Mouse (Mus musculus): ENCODE measurements at regions not wholly inside any gene's neighbourhood (a gene's known extent, or its start where the extent isn't known, plus 50 kb on each side); places are given as distances from the start of the nearest gene placed in this dataset.

- no peak for DNase-seq (ENCODE audit: low spot score)
These were observed 110.7 kb upstream of the Ptpn1 start for GRCm38 (mm10) chr2:167821186-167821585.

GRCm38 (mm10) chr2:167818799-167819198 lies 113.1 kb upstream of the Ptpn1 start:
- no peak for DNase-seq (ENCODE audit: low spot score)

DNA sequence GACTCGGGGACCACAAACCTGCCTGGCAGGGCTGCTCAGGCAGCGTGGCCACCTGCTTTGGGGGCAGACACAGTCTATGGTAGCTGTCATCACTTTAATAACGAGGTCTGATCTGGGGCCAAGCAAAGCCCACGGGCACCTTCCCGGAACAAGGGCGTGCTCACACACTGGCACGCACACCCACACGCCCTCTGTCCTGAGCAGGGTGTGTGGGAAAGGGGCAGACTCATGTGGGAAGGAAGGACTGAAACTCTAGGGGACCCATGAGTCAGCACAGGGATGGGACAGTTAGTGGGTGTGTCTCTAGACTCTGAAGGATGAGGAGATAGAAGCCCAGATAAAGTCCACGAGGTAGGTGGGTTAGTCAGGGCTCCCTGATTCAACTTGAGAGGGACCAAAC lies 114.8 kb upstream of the Ptpn1 start:
- no peak for DNase-seq (ENCODE audit: low spot score)

GRCm38 (mm10) chr2:167815123-167815522 lies 116.7 kb upstream of the Ptpn1 start:
- DNase-seq (ENCODE audit: low spot score): no peak

DNA sequence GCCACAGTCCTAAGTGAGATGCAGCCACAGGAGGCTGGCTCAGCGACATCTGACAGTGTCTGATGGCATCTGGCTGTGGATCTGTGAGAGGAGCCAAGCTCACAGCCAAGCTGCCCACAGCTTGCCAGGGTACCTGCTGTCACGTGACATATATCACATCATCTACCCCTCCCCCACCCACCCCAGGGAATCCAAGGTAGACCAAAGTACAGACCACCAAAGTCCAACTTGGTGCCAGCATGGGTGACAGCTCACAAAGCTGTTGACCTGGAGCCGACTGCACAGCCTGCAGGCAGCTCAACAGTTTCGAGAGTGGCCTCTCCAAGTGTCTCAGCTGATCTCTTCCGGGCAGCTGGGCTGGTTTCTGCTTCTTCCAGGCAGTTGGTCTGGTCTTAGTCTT lies 119.6 kb upstream of the Tmem189 start:
- no peak for DNase-seq (ENCODE audit: low spot score)

DNA sequence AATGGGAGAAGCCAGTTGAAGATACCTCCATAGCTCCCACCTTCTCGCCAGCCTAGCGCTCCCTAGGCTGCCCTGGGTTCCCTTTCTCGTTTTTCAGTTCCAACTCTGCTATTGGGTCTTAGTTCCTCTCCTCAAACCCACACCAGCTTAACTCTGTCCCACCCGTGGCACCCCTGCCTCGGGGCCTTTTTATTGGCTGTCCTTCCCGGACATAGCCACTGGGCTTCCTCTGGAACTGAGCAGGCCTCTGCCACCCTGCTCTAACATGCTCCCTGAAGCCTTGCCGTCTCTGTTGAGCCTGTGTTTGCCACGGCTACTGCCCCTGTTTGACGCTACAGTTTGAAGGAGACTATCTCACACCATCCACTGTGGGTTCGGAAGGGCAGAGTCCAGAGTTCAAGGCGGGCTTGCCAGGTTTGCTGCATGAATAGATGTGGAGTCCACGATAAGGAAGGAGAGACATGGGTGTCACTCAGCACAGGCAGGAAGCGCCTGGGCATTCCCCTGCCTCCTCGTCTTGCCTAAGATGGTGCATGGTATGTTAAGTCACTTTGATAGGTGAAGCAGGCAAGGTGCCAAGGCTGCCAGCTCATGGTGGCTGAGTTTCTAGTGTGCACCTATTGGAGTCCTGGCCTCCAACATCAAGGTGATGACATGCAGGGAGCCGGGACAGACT lies 116.1 kb upstream of the Tmem189 start:
- DNase-seq (ENCODE audit: low spot score): no peak

GRCm38 (mm10) chr2:167804493-167805227 lies 115.0 kb upstream of the Tmem189 start:
- no peak for DNase-seq (ENCODE audit: low spot score)

DNA sequence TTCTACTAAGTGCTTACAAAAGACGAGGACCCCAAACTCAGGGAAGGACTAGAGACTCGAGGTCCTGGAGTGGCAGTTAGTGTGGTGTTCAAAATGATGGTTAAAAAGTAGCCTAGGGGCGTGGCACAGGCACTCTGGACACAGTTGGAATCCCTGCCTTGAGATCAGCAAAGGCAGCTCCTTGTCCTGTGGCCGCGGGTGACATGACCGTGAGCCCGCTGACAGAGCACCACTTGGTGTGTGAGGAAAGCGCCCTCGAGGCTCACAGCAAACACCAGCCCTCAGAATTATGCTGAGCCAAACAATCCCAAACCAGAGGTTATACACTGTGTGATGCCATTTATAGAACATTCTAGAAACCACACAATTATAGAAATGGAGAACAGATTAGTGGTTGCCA lies 112.9 kb upstream of the Tmem189 start:
- no peak for DNase-seq (ENCODE audit: low spot score)

- no peak for DNase-seq (ENCODE audit: low spot score)
These were observed 111.8 kb upstream of the Tmem189 start for GRCm38 (mm10) chr2:167801389-167801788.

- no peak for DNase-seq (ENCODE audit: low spot score)
These were observed 111.1 kb upstream of the Tmem189 start for GRCm38 (mm10) chr2:167800648-167801245.

GRCm38 (mm10) chr2:167799629-167800387 lies 110.2 kb upstream of the Tmem189 start:
- DNase-seq (ENCODE audit: low spot score): no peak

GRCm38 (mm10) chr2:167798969-167799513 lies 109.4 kb upstream of the Tmem189 start:
- DNase-seq (ENCODE audit: low spot score): no peak

DNA sequence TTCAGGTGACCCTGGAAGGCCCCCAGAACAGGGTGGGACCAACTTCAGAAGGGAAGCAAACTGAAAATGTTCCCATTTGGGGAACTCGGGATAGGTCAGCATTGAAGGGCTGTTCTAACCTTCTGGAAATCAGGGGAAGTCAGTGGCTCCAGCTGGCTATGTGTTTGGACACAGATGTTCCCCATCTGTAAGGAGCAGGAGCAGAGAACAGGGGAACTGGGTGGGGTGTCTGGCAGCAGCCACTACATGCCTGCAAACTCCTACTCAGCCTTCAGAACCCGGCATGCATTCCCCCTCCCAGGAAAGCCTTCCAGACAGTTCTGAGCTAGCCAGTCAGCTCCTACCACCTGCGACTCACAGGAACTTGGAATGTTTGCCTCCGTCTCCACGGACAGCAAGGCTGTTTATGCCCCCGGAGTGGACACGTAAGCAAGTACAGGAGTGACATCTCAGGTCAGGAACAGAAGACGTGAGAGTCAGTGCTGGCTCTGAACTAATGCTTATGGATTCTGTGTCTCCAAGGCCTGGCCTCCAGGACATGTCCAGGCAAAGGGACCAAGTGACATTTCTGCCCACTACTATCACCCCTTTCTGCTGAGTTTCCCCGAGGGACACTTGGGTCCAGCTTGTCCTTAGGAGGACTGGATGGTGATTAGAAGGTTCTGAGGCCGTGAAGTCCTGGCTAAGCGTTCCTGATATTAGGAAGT lies 108.6 kb upstream of the Tmem189 start:
- DNase-seq (ENCODE audit: low spot score): peak; percentile 47

GRCm38 (mm10) chr2:167795491-167795890 lies 105.9 kb upstream of the Tmem189 start:
- DNase-seq (ENCODE audit: low spot score): no peak

GRCm38 (mm10) chr2:167793916-167794315 lies 104.3 kb upstream of the Tmem189 start:
- DNase-seq (ENCODE audit: low spot score): no peak

GRCm38 (mm10) chr2:167792753-167793152 lies 103.1 kb upstream of the Tmem189 start:
- DNase-seq (ENCODE audit: low spot score): no peak

- DNase-seq (ENCODE audit: low spot score): peak; percentile 56
These were observed 102.7 kb upstream of the Tmem189 start for GRCm38 (mm10) chr2:167792330-167792729.

DNA sequence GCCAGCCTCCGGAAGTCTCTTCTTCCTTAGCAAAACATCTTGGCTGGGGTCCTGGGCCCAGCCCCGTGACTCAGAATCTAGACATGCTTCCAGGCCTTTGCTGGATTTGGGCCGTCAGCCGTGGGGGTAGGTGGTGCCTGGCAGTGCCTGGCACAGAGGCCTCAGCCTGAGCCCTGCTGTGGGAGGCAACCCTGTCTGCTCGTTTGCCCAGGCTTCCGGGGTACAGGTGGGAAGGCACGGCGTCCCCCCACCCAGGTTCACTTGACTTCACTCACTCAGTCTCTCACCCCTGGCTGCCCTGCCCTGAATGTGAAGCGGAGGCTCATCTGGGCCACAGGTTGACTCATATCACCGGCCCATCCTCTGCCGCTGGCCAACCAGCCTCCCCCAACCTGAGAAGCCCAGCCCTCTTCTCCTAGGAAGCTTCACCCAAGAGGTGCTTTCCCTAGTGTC lies 99.9 kb upstream of the Tmem189 start:
- DNase-seq (ENCODE audit: low spot score): no peak

GRCm38 (mm10) chr2:167786951-167787350 lies 97.3 kb upstream of the Tmem189 start:
- no peak for DNase-seq (ENCODE audit: low spot score)

DNA sequence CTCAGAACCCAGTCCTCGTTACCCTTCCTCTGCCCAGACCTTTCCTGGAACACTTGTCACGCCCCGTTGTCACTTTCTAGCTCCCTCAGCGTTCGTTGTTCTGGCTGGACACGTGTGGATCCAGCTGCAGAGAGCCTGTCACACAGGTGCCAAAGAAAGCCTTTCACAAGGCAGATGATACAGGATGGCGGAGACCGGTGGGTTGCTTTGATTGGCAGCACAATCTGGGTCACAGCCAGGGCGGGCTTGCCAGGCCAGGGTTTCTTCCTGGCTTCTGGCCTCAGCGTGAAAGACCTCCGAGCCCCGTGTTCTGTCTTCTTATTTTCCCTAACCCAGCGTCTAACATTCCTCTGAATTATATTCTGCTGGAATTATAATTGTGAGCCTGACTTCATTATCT lies 94.7 kb upstream of the Tmem189 start:
- no peak for DNase-seq (ENCODE audit: low spot score)

GRCm38 (mm10) chr2:167783374-167783773 lies 93.8 kb upstream of the Tmem189 start:
- DNase-seq (ENCODE audit: low spot score): no peak

Data from testis, postnatal 14 days (tissue).